Mouse (Mus musculus) splenic B cell, adult 2 months (primary cell): ENCODE results near the gene Hoxa3.

ENCODE experiments used
- DNase-seq: peaks from one replicate; pipeline ENCODE4 v3.0.0-alpha.2; 2011; ENCODE audit warnings: low read depth, low spot score
- H3K27me3 ChIP-seq: 2 replicates; pipeline ENCODE4 v1.6.1; 2012; ENCODE audit warnings: mild to moderate bottlenecking, low read length, moderate library complexity, mixed read lengths; ENCODE audit not compliant: control insufficient read depth, poor library complexity, insufficient read depth, severe bottlenecking
- H3K36me3 ChIP-seq: 2 replicates; pipeline ENCODE4 v1.6.1; 2012; ENCODE audit warnings: mild to moderate bottlenecking, low read length, moderate library complexity, mixed read lengths; ENCODE audit not compliant: control insufficient read depth, poor library complexity, insufficient read depth, severe bottlenecking

Gene Hoxa3

GRCm38 (mm10) chr6:52220003-52220864 is 7.1 kb upstream of the Hoxa3 start:
- DNase-seq: no peak
- Histone ChIP-seq H3K27me3 (peaks cover 5% of the 10 kb centered on the region), H3K36me3 (no peaks in the 10 kb centered on the region)

- no peak for DNase-seq
- peaks cover 5% of the 10 kb centered on the region for H3K27me3 ChIP-seq
- no peaks in the 10 kb centered on the region for H3K36me3 ChIP-seq
Measured at GRCm38 (mm10) chr6:52219234-52219942, 6.3 kb upstream of the Hoxa3 start.

GRCm38 (mm10) chr6:52218643-52219215 is 5.6 kb upstream of the Hoxa3 start:
- H3K27me3 ChIP-seq: peaks cover 5% of the 10 kb centered on the region
- no peaks in the 10 kb centered on the region for H3K36me3 ChIP-seq
- DNase-seq: no peak

- no peaks in the 10 kb centered on the region for H3K36me3 ChIP-seq
- H3K27me3 ChIP-seq: peaks cover 7% of the 10 kb centered on the region
- DNase-seq: no peak
Measured at GRCm38 (mm10) chr6:52217895-52218642, 4.9 kb upstream of the Hoxa3 start.

GRCm38 (mm10) chr6:52217459-52217768 is 4.3 kb upstream of the Hoxa3 start:
- H3K36me3 ChIP-seq: no peaks in the 10 kb centered on the region
- DNase-seq: peak; percentile 60
- peaks cover 4% of the 10 kb centered on the region for H3K27me3 ChIP-seq

- Histone ChIP-seq H3K36me3 (no peaks in the 10 kb centered on the region), H3K27me3 (peaks cover 4% of the 10 kb centered on the region)
- DNase-seq: no peak
Measured at GRCm38 (mm10) chr6:52216691-52217458, 3.7 kb upstream of the Hoxa3 start.

GRCm38 (mm10) chr6:52215771-52216535 is 2.8 kb upstream of the Hoxa3 start:
- DNase-seq: no peak
- Histone ChIP-seq H3K36me3 (no peaks in the 10 kb centered on the region), H3K27me3 (peaks cover 6% of the 10 kb centered on the region)

GRCm38 (mm10) chr6:52215070-52215469 is 1.9 kb upstream of the Hoxa3 start:
- DNase-seq: no peak
- peaks cover 6% of the 10 kb centered on the region for H3K27me3 ChIP-seq
- no peaks in the 10 kb centered on the region for H3K36me3 ChIP-seq

GRCm38 (mm10) chr6:52214271-52214670 is 1.1 kb upstream of the Hoxa3 start:
- H3K27me3 ChIP-seq: peaks cover 6% of the 10 kb centered on the region
- DNase-seq: no peak

GRCm38 (mm10) chr6:52212556-52213118 is 499 bp downstream of the Hoxa3 start:
- DNase-seq: no peak
- peaks cover 4% of the 10 kb centered on the region for H3K27me3 ChIP-seq
- no peaks in the 10 kb centered on the region for H3K36me3 ChIP-seq

More at GRCm38 (mm10) chr6:52214271-52214670, 1.1 kb upstream of the Hoxa3 start:
- no peaks in the 10 kb centered on the region for H3K36me3 ChIP-seq

- Histone ChIP-seq H3K27me3 (peaks cover 4% of the 10 kb centered on the region), H3K36me3 (no peaks in the 10 kb centered on the region)
- DNase-seq: no peak
Measured at GRCm38 (mm10) chr6:52211961-52212360, 1.2 kb downstream of the Hoxa3 start.

GRCm38 (mm10) chr6:52211170-52211935 is 1.8 kb downstream of the Hoxa3 start:
- Histone ChIP-seq H3K27me3 (peaks cover 4% of the 10 kb centered on the region), H3K36me3 (no peaks in the 10 kb centered on the region)
- DNase-seq: peak; percentile 78

- H3K36me3 ChIP-seq: no peaks in the 10 kb centered on the region
- no peak for DNase-seq
- H3K27me3 ChIP-seq: peaks cover 4% of the 10 kb centered on the region
Measured at GRCm38 (mm10) chr6:52209685-52210046, 3.5 kb downstream of the Hoxa3 start.
